Mouse (Mus musculus) left cerebral cortex, postnatal 10 days (tissue): ENCODE measurements around the gene Igfbp3. TPM values are rescaled to one million over a fixed set of nuclear protein-coding genes. Genes with fewer than 3 reads are reported as not detected.
"Not testable (repeated sequence)": the region's sequence is repeated elsewhere in the genome, so short reads cannot be mapped to it uniquely, and the experiment has no call there.

ENCODE experiments used
- DNase-seq, 2 experiments: peaks; one replicate each; pipeline ENCODE4 v3.0.0; 2021 to 2022; ENCODE audit warnings: low spot score in 2 of 2, mixed read lengths in 1 of 2; ENCODE audit errors: extremely low spot score in 1 of 2
- intact Hi-C: fragments of 180-260 bp; cut with DNase I; formaldehyde crosslinking; loops from one replicate; pipeline ENCODE4 v1.15.1; 2025
- total RNA-seq, 2 experiments: library from RNA; stranded (reverse); gene quantifications; 2 replicates each; pipeline ENCODE4 v1.2.3; 2021

Igfbp3 gene
- total RNA-seq, result 10 to 100 TPM; 10.2 to 20.9 TPM

- intact Hi-C loops, result loop anchor here (5.0 to 10.0 kb wide), 3 partner anchors 354 to 1034 kb away; no protein-coding TSS in a partner anchor
- DNase-seq, result peak; percentile 76 to 88
These were observed at the start of gene Igfbp3 for GRCm38 (mm10) chr11:7213501-7214341. TSS of gene Igfbp3 (minus strand) at chr11:7213923.

GRCm38 (mm10) chr11:7250870-7251269 lies 37.1 kb upstream of the Igfbp3 start:
- no peak for DNase-seq
- intact Hi-C loops, result no loop called here

GRCm38 (mm10) chr11:7250415-7250814 lies 36.7 kb upstream of the Igfbp3 start:
- no peak for DNase-seq
- intact Hi-C loops, result no loop called here

- intact Hi-C loops, result no loop called here
- DNase-seq, result no peak
These were observed 31.1 kb upstream of the Igfbp3 start for GRCm38 (mm10) chr11:7244782-7245181.

- DNase-seq, result no peak
- intact Hi-C loops, result no loop called here
These were observed 25.5 kb upstream of the Igfbp3 start for GRCm38 (mm10) chr11:7239041-7239740.

- intact Hi-C loops, result no loop called here
These were observed 24.8 kb upstream of the Igfbp3 start for GRCm38 (mm10) chr11:7238546-7238945.

GRCm38 (mm10) chr11:7237712-7238111 lies 24.0 kb upstream of the Igfbp3 start:
- intact Hi-C loops, result no loop called here
- DNase-seq, result no peak

More at GRCm38 (mm10) chr11:7238546-7238945, 24.8 kb upstream of the Igfbp3 start:
- no peak for DNase-seq

- DNase-seq, result no peak
- intact Hi-C loops, result no loop called here
These were observed 23.0 kb upstream of the Igfbp3 start for GRCm38 (mm10) chr11:7236751-7237150.

- DNase-seq, result no peak
- intact Hi-C loops, result no loop called here
These were observed 21.4 kb upstream of the Igfbp3 start for GRCm38 (mm10) chr11:7234981-7235609.

- DNase-seq, result no peak
- intact Hi-C loops, result no loop called here
These were observed 20.7 kb upstream of the Igfbp3 start for GRCm38 (mm10) chr11:7234436-7234835.

GRCm38 (mm10) chr11:7233333-7233732 lies 19.6 kb upstream of the Igfbp3 start:
- DNase-seq, result no peak
- intact Hi-C loops, result no loop called here

GRCm38 (mm10) chr11:7231958-7232357 lies 18.2 kb upstream of the Igfbp3 start:
- intact Hi-C loops, result no loop called here
- no peak for DNase-seq

GRCm38 (mm10) chr11:7230000-7230399 lies 16.3 kb upstream of the Igfbp3 start:
- intact Hi-C loops, result no loop called here
- no peak for DNase-seq

GRCm38 (mm10) chr11:7228107-7228506 lies 14.4 kb upstream of the Igfbp3 start:
- DNase-seq, result no peak
- intact Hi-C loops, result no loop called here

GRCm38 (mm10) chr11:7226810-7227550 lies 13.3 kb upstream of the Igfbp3 start:
- DNase-seq, result no peak
- intact Hi-C loops, result no loop called here

- DNase-seq, result no peak
- intact Hi-C loops, result no loop called here
These were observed 12.5 kb upstream of the Igfbp3 start for GRCm38 (mm10) chr11:7226200-7226599.

GRCm38 (mm10) chr11:7221826-7222225 lies 8.1 kb upstream of the Igfbp3 start:
- DNase-seq, intact Hi-C loops: not testable (repeated sequence)

- DNase-seq, result peak; percentile 44 to 75
- intact Hi-C loops, result loop anchor here (5.0 to 10.0 kb wide), 2 partner anchors 122 to 919 kb away; no protein-coding TSS in a partner anchor
These were observed 2.0 kb upstream of the Igfbp3 start for GRCm38 (mm10) chr11:7215703-7216102.

- intact Hi-C loops, result loop anchor here (5.0 to 10.0 kb wide), 4 partner anchors 123 to 1033 kb away; no protein-coding TSS in a partner anchor
- DNase-seq, result peak; percentile 73 to 77
These were observed 1.0 kb upstream of the Igfbp3 start for GRCm38 (mm10) chr11:7214761-7215160.
